ENCODE assay signal across 18 mouse cellular contexts in genomic region chr10:117120051-117120666, GRCm38 (mm10). TPM values are rescaled to one million over a fixed set of nuclear protein-coding genes. Genes with fewer than 3 reads are reported as not detected.
A peak's percentile ranks its signal among the peaks of the same experiment; 100 is the strongest.
DNase-seq lines count a peak whose midpoint lies in the region; ATAC-seq and TF ChIP-seq lines count a peak whose summit lies in the region.
"Had no signal": no experiment of that assay in that cellular context is flagged by ENCODE, and none has a peak within 500 bp of the region (broad histone marks: within the 10 kb centered on the region; RNA-seq: fewer than 3 reads in every experiment).

No protein-coding gene starts in this region.

- 79% methylated on average over 7 of the region's 7 CpGs for WGBS in heart, adult 2 months
- WGBS in heart, embryonic 10.5 days: 79% methylated on average over 7 of the region's 7 CpGs
- 68% methylated on average over 7 of the region's 7 CpGs for WGBS in liver, embryonic 12.5 days (ENCODE audit: insufficient replicate concordance)

- H3K4me3 ChIP-seq in heart, adult 2 months: no peak overlapping the region
- no peak overlapping the region for H3K4me3 ChIP-seq in heart, embryonic 10.5 days
- peak overlapping the region; percentile 44 for H3K4me3 ChIP-seq in megakaryocyte, embryonic 14.5 days (replicated peaks)
- no peak overlapping the region; the same call in 1 of the 2 replicates for H3K4me3 ChIP-seq in liver, embryonic 12.5 days
- H3K4me3 ChIP-seq: embryonic facial prominence, embryonic 12.5 days; forebrain, embryonic 13.5 days; limb, embryonic 12.5 days had no signal

- no peak for TF ChIP-seq CTCF in heart, adult 2 months (IDR thresholded peaks at IDR 0.05)

- peaks cover 6% of the 10 kb centered on the region for H3K36me3 ChIP-seq in heart, adult 2 months (ENCODE audit: control insufficient read depth, insufficient read depth, low read length)
- H3K36me3 ChIP-seq in heart, embryonic 10.5 days: peaks cover 2% of the 10 kb centered on the region; the same call in 1 of the 2 replicates
- peaks cover 19% of the 10 kb centered on the region for H3K36me3 ChIP-seq in megakaryocyte, embryonic 14.5 days (replicated peaks; ENCODE audit: low read length)
- peaks cover 17% of the 10 kb centered on the region for H3K36me3 ChIP-seq in liver, embryonic 12.5 days
- H3K36me3 ChIP-seq: embryonic facial prominence, embryonic 12.5 days had no signal

- TF ChIP-seq EP300 in heart, adult 2 months (IDR thresholded peaks at IDR 0.05; ENCODE audit: insufficient read depth, low read depth, low read length): no peak

- peaks cover 13% of the 10 kb centered on the region for H3K79me2 ChIP-seq in heart, adult 2 months (replicated peaks; ENCODE audit: control insufficient read depth, insufficient read depth, low read length)

- H3K9me3 ChIP-seq in heart, embryonic 10.5 days: no peaks in the 10 kb centered on the region
- no peaks in the 10 kb centered on the region for H3K9me3 ChIP-seq in megakaryocyte, embryonic 14.5 days
- H3K9me3 ChIP-seq in liver, embryonic 12.5 days (replicated peaks): no peaks in the 10 kb centered on the region
- H3K9me3 ChIP-seq: embryonic facial prominence, embryonic 12.5 days; forebrain, embryonic 13.5 days; limb, embryonic 12.5 days had no signal

- ATAC-seq in megakaryocyte, adult 5-6 weeks (ENCODE audit: poor library complexity, severe bottlenecking): no peak
- ATAC-seq in liver, embryonic 12.5 days: peak; percentile 92
- peak; percentile 20; the same call in 1 of the 2 replicates for ATAC-seq in megakaryocyte-erythroid progenitor cell, adult 5-6 weeks (replicated peaks; ENCODE audit: low FRiP score, low TSS enrichment, poor library complexity, severe bottlenecking)
- ATAC-seq: forebrain, embryonic 13.5 days had no signal

- H3K27ac ChIP-seq in heart, adult 2 months: peak overlapping the region; percentile 70
- H3K27ac ChIP-seq in heart, embryonic 10.5 days: no peak overlapping the region
- H3K27ac ChIP-seq in liver, embryonic 12.5 days: peak overlapping the region; percentile 80
- H3K27ac ChIP-seq: embryonic facial prominence, embryonic 12.5 days; forebrain, embryonic 13.5 days; hindbrain, embryonic 14.5 days; limb, embryonic 12.5 days had no signal

- no peaks in the 10 kb centered on the region for H3K27me3 ChIP-seq in heart, adult 2 months (ENCODE audit: control insufficient read depth, insufficient read depth, low read length)
- no peaks in the 10 kb centered on the region for H3K27me3 ChIP-seq in heart, embryonic 10.5 days (ENCODE audit: insufficient read depth, poor library complexity, severe bottlenecking)
- H3K27me3 ChIP-seq in megakaryocyte, embryonic 14.5 days (replicated peaks): no peaks in the 10 kb centered on the region
- no peaks in the 10 kb centered on the region for H3K27me3 ChIP-seq in liver, embryonic 12.5 days (replicated peaks)
- H3K27me3 ChIP-seq: embryonic facial prominence, embryonic 12.5 days; forebrain, embryonic 13.5 days; limb, embryonic 12.5 days had no signal

- TF ChIP-seq POLR2A in heart, adult 2 months (IDR thresholded peaks at IDR 0.05; ENCODE audit: insufficient read depth, low read depth, low read length): no peak

- intact Hi-C loops in heart, adult 2 months (cut with DNase I): no loop called here

- H3K9ac ChIP-seq in heart, adult 2 months (ENCODE audit: low read depth, low read length): no peak overlapping the region
- peak overlapping the region; percentile 41 for H3K9ac ChIP-seq in liver, embryonic 12.5 days
- H3K9ac ChIP-seq: embryonic facial prominence, embryonic 12.5 days; forebrain, embryonic 13.5 days; hindbrain, embryonic 14.5 days; limb, embryonic 12.5 days had no signal

- DNase-seq in heart, adult 2 months: no peak
- no peak for DNase-seq in heart, embryonic 10.5 days (ENCODE audit: low spot score)
- no peak for DNase-seq in yolk sac, embryonic 10.5 days (ENCODE audit: low spot score)
- DNase-seq: adrenal gland, postnatal 25 days; cerebellum, postnatal 14 days; heart, postnatal 36 days; kidney, adult 18-20 months; kidney, postnatal 4 days; lung, adult 2 months; lung, postnatal 14 days had no signal

- peak overlapping the region; percentile 51 for H3K4me2 ChIP-seq in liver, embryonic 12.5 days
- H3K4me2 ChIP-seq: embryonic facial prominence, embryonic 12.5 days; forebrain, embryonic 13.5 days; hindbrain, embryonic 14.5 days; limb, embryonic 12.5 days had no signal

- peaks cover 17% of the 10 kb centered on the region for H3K4me1 ChIP-seq in heart, adult 2 months (ENCODE audit: control insufficient read depth, insufficient read depth, low read length)
- peaks cover 48% of the 10 kb centered on the region for H3K4me1 ChIP-seq in heart, embryonic 10.5 days
- peaks cover 74% of the 10 kb centered on the region for H3K4me1 ChIP-seq in megakaryocyte, embryonic 14.5 days
- H3K4me1 ChIP-seq in liver, embryonic 12.5 days: peaks cover 69% of the 10 kb centered on the region
- H3K4me1 ChIP-seq: forebrain, embryonic 13.5 days had no signal

RNA-seq across cellular contexts. Expression of gene Frs2, which starts 28.2 kb away (rescaled TPM):
- total RNA-seq in heart, adult 2 months (2021): 10 to 100 TPM; 14.2 to 17.0 TPM
- 13.4 and 26.0 TPM in 2 replicates for polyA plus RNA-seq in heart, adult 2 months (2012; rRNA removed)
- polyA plus RNA-seq in heart, embryonic 10.5 days (2016; fragmentation: Nextera tagmentation; extraction: Ambion mirVana): 20.0 and 23.0 TPM in 2 replicates
- 0.75 and 1.5 TPM in 2 replicates for polyA plus RNA-seq in megakaryocyte, embryonic 14.5 days (2012; ENCODE audit: insufficient read depth, low replicate concordance)
- total RNA-seq in megakaryocyte, adult 5-6 weeks (2015): 22.9 and 25.0 TPM in 2 replicates
- 9.8 and 10.5 TPM in 2 replicates for total RNA-seq in megakaryocyte, adult 5-6 weeks (2017)
- 11.3 and 13.3 TPM in 2 replicates for polyA plus RNA-seq in liver, embryonic 12.5 days (2016; fragmentation: Nextera tagmentation; extraction: Ambion mirVana)
- 20.7 and 22.7 TPM in 2 replicates for total RNA-seq in megakaryocyte-erythroid progenitor cell, adult 5-6 weeks (2014; fragmentation: Nextera tagmentation)
- total RNA-seq in megakaryocyte-erythroid progenitor cell, adult 5-6 weeks (2017): 9.6 and 22.9 TPM in 2 replicates

RNA-seq across cellular contexts. Expression of gene Cct2, which starts 56.5 kb away (rescaled TPM):
- total RNA-seq in heart, adult 2 months (2021): 100 to 1,000 TPM; 123 to 129 TPM
- polyA plus RNA-seq in heart, adult 2 months (2012; rRNA removed): 50.4 and 93.0 TPM in 2 replicates
- polyA plus RNA-seq in heart, embryonic 10.5 days (2016; fragmentation: Nextera tagmentation; extraction: Ambion mirVana): 220 and 292 TPM in 2 replicates
- 3.6 and 19.1 TPM in 2 replicates for polyA plus RNA-seq in megakaryocyte, embryonic 14.5 days (2012; ENCODE audit: insufficient read depth, low replicate concordance)
- 265 and 283 TPM in 2 replicates for total RNA-seq in megakaryocyte, adult 5-6 weeks (2015)
- 250 and 266 TPM in 2 replicates for total RNA-seq in megakaryocyte, adult 5-6 weeks (2017)
- 249 and 252 TPM in 2 replicates for polyA plus RNA-seq in liver, embryonic 12.5 days (2016; fragmentation: Nextera tagmentation; extraction: Ambion mirVana)
- total RNA-seq in megakaryocyte-erythroid progenitor cell, adult 5-6 weeks (2014; fragmentation: Nextera tagmentation): 545 and 559 TPM in 2 replicates
- 707 and 779 TPM in 2 replicates for total RNA-seq in megakaryocyte-erythroid progenitor cell, adult 5-6 weeks (2017)
